Mouse (Mus musculus): ENCODE measurements around the gene Kat6b. TPM values are rescaled to one million over a fixed set of nuclear protein-coding genes. Genes with fewer than 3 reads are reported as not detected.
A peak's percentile ranks its signal among the peaks of the same experiment; 100 is the strongest.

Gene Kat6b
- polyA plus RNA-seq, 1 experiment from 2014 or later = 12.0 TPM

DNA sequence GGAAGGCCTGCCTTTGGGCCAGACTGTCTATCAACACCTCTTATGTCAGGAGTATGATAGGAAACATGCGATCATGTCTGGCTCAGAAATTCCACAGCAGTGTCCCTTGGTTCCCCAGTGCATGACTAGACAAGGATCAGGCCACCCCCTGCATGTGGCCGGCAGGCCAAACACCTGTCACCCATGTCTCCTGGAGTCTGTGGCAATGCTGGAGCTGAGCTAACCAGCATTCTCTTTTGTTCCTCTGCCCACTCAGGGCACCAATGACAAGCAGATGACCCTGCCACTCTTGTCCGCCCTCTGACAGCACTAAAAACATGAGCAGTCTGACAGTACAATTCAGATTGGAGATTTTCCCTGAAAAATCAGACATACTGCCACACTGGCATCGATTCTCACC lies 202.6 kb downstream of the Kat6b start:
- Histone ChIP-seq H3K27me3 (peaks cover 19% of the 10 kb centered on the region; the same call in 1 of the 2 replicates), H3K9ac (no peak overlapping the region), H3K4me3 (no peak overlapping the region), H3K4me1 (peaks cover 29% of the 10 kb centered on the region), H3K27ac (no peak overlapping the region), H3K4me2 (no peak overlapping the region), H3K36me3 (no peaks in the 10 kb centered on the region), H3K9me3 (no peaks in the 10 kb centered on the region)
- ATAC-seq (ENCODE audit: borderline replicate concordance, extremely low read depth, low FRiP score, low TSS enrichment) = no peak
- 79% methylated on average over 4 of the region's 4 CpGs for WGBS

DNA sequence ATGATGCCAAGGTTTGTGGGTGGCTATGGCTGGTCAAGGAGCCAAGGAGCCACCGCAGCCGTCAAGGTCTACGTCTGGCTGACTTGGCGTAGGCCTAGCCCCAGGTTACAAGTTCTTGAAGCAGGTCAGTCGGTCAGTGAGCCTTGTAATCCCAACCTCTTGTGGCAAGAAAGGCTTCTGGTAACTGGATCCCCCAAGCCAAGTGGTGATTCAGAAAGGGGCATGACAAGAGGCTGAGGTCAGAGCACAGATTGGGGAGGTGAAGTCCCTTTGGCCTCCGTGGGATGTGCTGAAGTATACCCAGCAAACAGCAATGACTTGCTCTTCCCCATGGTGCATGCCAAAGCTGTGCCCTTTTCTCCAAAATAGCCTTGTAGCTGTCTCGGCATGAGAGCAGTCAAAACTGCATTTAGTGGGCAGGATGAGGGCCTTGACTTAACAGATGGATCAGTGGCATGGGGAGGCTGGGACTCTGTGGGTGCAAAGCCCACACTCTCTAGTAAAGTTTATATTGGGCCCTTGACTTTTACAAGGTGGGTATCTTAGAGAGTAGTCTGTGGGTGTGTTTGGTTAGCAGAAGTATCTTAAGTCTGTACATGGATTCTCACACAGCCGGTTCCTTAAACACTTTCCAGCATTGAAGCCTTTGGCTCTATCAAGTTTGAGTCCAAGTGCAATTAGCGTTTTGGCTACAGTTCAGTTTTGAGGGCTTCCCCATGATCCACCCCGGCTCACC lies 204.3 kb downstream of the Kat6b start:
- Histone ChIP-seq H3K4me1 (peaks cover 19% of the 10 kb centered on the region), H3K9me3 (no peaks in the 10 kb centered on the region), H3K36me3 (no peaks in the 10 kb centered on the region), H3K9ac (no peak overlapping the region), H3K4me2 (no peak overlapping the region), H3K4me3 (no peak overlapping the region), H3K27ac (no peak overlapping the region), H3K27me3 (peaks cover 19% of the 10 kb centered on the region; the same call in 1 of the 2 replicates)
- 81% methylated on average over 10 of the region's 10 CpGs for WGBS
- ATAC-seq (ENCODE audit: borderline replicate concordance, extremely low read depth, low FRiP score, low TSS enrichment) = no peak

DNA sequence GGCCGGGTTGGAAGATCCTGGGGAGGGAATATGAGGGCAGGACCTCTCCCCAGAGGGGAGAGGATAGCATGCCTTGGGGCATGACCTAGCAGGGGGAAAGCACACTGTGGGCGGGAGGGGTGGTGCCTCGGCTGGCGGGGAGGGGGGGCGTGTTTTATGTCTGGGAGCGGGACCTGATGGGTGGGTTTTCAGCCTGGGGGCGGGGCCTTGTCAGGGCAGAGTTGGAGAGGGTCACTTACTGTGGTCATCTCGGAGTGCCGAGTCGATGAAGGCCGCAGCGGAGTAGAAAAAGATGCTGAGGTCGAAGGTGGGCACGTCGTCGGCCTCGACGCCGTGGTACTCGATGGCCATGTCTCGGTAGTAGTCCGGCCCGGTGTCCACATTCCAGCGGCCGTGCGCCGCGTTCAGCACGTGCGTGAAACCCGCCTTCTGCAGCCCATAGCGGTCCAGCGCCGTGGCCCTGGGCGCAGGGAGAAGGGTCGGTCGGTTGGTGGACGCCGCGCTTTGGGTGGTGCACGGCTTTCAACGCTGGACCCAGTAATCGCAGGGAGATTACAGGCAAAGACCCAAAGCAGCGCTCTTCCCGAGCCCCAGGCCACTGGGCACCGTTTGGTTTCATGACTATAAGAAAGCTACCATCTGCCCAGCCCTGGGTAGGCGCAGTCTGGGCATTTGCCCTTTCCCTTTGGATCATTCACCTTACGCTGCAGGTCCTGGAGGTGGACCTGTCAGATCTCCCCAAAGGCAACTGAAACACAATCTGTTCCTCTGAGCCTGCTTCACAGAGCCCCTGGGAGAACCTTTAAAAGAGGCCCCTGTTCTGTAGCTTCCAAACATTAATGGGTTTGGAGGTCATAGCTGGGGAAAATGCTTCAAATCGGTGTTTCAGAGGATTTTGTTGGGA lies 205.4 kb downstream of the Kat6b start:
- H3K4me1 ChIP-seq = peaks cover 19% of the 10 kb centered on the region
- no peak; the same call in 1 of the 2 replicates for ATAC-seq (ENCODE audit: borderline replicate concordance, extremely low read depth, low FRiP score, low TSS enrichment)
- H3K4me2 ChIP-seq = peak overlapping the region; percentile 72
- no peak overlapping the region for H3K27ac ChIP-seq
- H3K27me3 ChIP-seq = peaks cover 19% of the 10 kb centered on the region; the same call in 1 of the 2 replicates
- peak overlapping the region; percentile 19; the same call in 1 of the 2 replicates for H3K9ac ChIP-seq
- no peaks in the 10 kb centered on the region for H3K36me3 ChIP-seq
- 10% methylated on average over 49 of the region's 49 CpGs for WGBS
- no peaks in the 10 kb centered on the region for H3K9me3 ChIP-seq
- H3K4me3 ChIP-seq = peak overlapping the region; percentile 36

DNA sequence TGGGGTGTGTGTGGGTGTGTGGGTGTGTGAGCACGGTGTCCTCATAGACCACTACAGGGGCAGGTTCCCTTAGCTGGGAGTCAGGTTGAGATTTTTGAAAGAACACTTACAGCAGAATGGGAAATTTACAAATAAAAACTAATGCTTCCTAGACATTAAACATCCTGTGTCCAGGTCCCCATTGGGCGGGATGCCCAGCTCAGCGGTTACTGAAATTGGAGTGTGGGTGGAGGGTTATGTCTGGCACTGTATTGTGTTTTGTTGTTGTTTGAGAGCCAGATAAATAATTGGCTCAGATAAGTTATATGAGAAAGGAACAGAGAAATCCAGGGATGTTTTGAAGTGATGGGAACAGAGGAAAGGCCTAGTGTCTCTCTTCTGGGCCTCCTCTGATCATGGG lies 209.8 kb downstream of the Kat6b start:
- ATAC-seq (ENCODE audit: borderline replicate concordance, extremely low read depth, low FRiP score, low TSS enrichment) = no peak
- Histone ChIP-seq H3K9me3 (no peaks in the 10 kb centered on the region), H3K27ac (no peak overlapping the region), H3K4me3 (no peak overlapping the region), H3K4me1 (peaks cover 9% of the 10 kb centered on the region), H3K4me2 (no peak overlapping the region), H3K9ac (no peak overlapping the region), H3K36me3 (no peaks in the 10 kb centered on the region), H3K27me3 (peaks cover 13% of the 10 kb centered on the region; the same call in 1 of the 2 replicates)
- 68% methylated on average over 3 of the region's 3 CpGs for WGBS

DNA sequence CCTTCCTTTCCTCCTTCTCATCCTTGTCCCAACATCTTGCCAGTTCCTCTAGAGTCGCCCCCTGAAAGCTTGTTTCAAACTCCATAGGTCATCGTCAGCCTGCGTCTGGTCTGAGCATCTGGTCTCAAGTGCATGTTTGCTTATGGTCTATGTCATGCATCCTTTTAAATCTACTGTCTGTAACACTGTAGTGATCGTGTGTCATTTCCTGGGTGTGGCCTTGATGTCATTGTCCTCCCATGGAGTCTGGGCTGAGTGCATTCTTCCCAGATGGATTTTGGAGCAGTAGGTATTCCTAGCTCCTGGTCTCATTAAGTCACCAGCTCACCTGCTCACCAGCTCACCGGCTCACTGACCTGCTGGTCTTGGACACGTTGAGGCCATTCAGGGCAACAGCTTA lies 213.8 kb downstream of the Kat6b start:
- H3K9me3 ChIP-seq = no peaks in the 10 kb centered on the region
- WGBS = 58% methylated on average over 6 of the region's 6 CpGs
- ATAC-seq (ENCODE audit: borderline replicate concordance, extremely low read depth, low FRiP score, low TSS enrichment) = no peak

DNA sequence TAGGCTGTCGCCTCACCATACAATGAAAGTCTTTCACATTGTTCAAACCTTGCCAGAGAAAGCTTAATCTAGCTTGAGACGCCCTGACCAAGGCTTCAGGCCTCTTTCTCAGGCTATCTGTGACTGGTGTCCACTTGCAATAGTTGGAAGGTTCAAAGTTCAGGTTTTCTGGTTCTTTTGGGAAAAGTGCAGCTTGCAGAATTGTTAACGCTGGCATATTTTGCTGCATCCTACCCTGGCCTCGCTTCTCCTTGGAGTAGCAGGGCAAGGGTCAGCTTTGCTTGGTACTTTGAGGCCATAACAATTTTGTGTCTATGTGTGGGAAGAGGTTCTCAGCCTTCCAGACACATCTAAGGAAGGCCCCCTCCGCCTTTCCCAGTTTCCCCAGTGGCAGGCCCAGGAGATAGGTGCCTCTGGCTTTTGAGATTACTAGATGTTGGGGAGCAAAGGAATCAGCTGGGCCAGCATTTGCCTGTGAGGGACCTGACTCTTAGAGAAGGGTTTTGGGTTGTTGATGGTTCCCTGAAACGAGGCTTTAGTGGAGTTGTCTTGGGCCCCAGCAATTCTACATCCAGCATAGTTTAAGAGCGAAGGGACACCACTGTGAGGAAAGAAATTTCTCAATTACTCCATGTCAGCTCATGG lies 215.1 kb downstream of the Kat6b start:
- no peak overlapping the region for H3K9ac ChIP-seq
- H3K4me2 ChIP-seq = no peak overlapping the region
- no peak overlapping the region for H3K4me3 ChIP-seq
- no peaks in the 10 kb centered on the region for H3K9me3 ChIP-seq
- 79% methylated on average over 7 of the region's 7 CpGs for WGBS
- H3K36me3 ChIP-seq = no peaks in the 10 kb centered on the region
- H3K4me1 ChIP-seq = no peaks in the 10 kb centered on the region
- H3K27ac ChIP-seq = no peak overlapping the region
- ATAC-seq (ENCODE audit: borderline replicate concordance, extremely low read depth, low FRiP score, low TSS enrichment) = no peak
- no peaks in the 10 kb centered on the region for H3K27me3 ChIP-seq

More for the DNA sequence above, 213.8 kb downstream of the Kat6b start:
- Histone ChIP-seq H3K4me2 (no peak overlapping the region), H3K27ac (no peak overlapping the region), H3K36me3 (no peaks in the 10 kb centered on the region), H3K4me3 (no peak overlapping the region), H3K27me3 (no peaks in the 10 kb centered on the region), H3K4me1 (no peaks in the 10 kb centered on the region), H3K9ac (no peak overlapping the region)

DNA sequence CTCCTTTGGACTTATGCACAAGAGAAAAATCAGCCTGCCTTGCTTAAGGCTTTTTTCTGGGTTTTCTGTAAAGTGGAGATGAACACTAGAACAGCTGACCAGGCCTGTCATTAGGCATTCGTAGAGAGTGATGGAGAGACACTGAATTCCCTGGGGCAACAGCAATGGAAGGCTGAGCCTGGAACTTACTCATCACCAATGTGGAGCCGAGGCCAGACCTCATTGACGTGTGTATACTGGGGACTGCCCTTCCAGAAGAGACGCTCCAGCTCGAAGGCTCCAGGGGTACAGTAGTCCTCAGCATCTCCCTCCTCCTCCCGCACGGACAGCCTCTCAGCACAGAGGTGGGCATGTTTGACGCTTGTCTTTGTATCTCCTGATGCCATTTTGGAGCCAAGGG lies 221.5 kb downstream of the Kat6b start:
- no peak for ATAC-seq (ENCODE audit: borderline replicate concordance, extremely low read depth, low FRiP score, low TSS enrichment)
- no peaks in the 10 kb centered on the region for H3K36me3 ChIP-seq
- H3K4me2 ChIP-seq = no peak overlapping the region
- H3K9ac ChIP-seq = no peak overlapping the region
- H3K9me3 ChIP-seq = no peaks in the 10 kb centered on the region
- no peak overlapping the region for H3K4me3 ChIP-seq
- no peaks in the 10 kb centered on the region for H3K27me3 ChIP-seq
- no peak overlapping the region; the same call in 1 of the 2 replicates for H3K27ac ChIP-seq
- 76% methylated on average over 8 of the region's 8 CpGs for WGBS
- H3K4me1 ChIP-seq = peaks cover 21% of the 10 kb centered on the region

DNA sequence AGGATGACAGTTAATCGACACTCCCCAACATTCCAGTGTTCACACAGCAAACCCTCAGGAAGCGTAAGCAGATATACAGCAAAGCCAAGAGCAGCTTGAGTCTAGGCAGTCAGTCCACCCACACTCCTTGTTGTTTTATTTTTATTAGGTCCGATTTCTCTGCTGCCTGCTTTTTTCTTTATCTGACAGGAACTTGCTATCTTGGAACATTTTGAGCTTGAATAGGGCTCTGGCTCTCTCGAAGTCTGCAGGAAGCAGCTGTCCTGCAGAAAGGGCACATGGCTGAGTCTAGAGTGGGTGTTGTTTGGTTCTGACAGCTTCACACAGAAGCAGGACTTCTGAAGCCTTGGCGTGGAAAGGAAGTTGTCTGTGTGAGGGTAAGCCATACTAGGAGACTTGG lies 222.0 kb downstream of the Kat6b start:
- no peaks in the 10 kb centered on the region for H3K9me3 ChIP-seq
- no peak overlapping the region for H3K4me2 ChIP-seq
- 28% methylated on average over 5 of the region's 5 CpGs for WGBS
- no peaks in the 10 kb centered on the region for H3K27me3 ChIP-seq
- H3K4me3 ChIP-seq = no peak overlapping the region
- no peak overlapping the region; the same call in none of the 2 replicates for H3K27ac ChIP-seq
- ATAC-seq (ENCODE audit: borderline replicate concordance, extremely low read depth, low FRiP score, low TSS enrichment) = peak; percentile 27; the same call in 1 of the 2 replicates
- H3K36me3 ChIP-seq = no peaks in the 10 kb centered on the region
- H3K9ac ChIP-seq = no peak overlapping the region
- H3K4me1 ChIP-seq = peaks cover 25% of the 10 kb centered on the region

DNA sequence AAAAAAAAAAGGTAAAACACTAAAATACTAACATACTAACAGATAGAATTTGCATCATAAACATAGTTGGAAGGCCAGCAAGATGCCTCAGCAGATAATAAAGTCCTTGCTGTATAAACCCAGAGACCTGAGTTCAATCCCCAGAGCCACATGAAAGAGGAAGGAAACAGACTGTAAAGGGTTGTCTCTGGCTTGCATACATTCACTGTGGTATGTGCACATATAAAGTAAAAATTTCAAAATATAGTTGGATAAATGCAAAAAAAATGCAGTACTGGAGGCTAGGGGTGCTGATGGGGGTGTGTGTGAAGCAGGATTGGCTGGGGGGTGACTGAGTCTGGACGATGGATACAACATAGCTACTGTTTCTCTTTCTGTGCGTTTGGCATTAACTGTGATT lies 224.2 kb downstream of the Kat6b start:
- Histone ChIP-seq H3K9me3 (no peaks in the 10 kb centered on the region), H3K27me3 (no peaks in the 10 kb centered on the region), H3K36me3 (no peaks in the 10 kb centered on the region), H3K27ac (no peak overlapping the region), H3K4me3 (no peak overlapping the region), H3K4me2 (no peak overlapping the region), H3K4me1 (peaks cover 25% of the 10 kb centered on the region), H3K9ac (no peak overlapping the region)
- ATAC-seq (ENCODE audit: borderline replicate concordance, extremely low read depth, low FRiP score, low TSS enrichment) = no peak
- WGBS = 75% methylated on average over 2 of the region's 2 CpGs

DNA sequence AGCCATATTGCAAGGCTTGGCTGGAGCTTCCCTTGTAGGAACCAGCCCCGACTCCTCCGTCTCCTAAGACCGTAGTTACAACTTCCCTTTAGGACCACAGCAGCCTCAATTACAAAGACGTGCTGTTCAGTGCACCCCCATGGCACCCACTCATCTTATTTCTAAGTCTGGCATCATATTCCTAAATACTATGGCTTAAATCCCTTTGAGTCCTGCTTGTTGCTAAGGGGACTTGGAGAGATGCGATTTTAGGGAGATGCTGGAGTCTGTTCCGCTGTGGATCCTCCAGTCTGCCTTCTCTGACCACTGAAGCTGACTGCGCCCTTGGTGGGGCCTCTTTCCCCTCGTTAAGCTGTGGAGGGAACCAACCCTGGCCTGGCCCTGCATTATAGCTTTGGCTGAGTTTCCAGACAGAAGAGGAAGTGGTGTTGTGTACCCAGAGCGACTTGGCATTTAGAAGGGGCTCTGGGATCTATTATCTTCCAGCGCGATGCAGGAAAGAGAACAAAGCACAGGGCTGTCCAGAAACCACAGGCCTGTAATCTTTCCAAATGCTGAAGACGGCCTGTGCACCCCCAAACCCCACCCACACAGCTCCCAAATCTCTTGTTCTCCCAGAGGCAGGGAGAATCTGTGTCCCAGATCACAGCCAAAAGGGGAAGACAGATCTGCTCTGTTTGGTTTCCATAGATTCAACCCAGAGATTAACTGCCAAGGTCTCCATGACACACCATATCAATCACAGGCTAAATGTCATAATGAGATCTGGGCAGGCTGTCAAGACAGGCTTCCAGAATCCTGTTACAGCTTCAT lies 225.7 kb downstream of the Kat6b start:
- H3K9ac ChIP-seq = no peak overlapping the region
- H3K4me3 ChIP-seq = no peak overlapping the region
- H3K27me3 ChIP-seq = no peaks in the 10 kb centered on the region
- peak; percentile 85 for ATAC-seq (ENCODE audit: borderline replicate concordance, extremely low read depth, low FRiP score, low TSS enrichment)
- peak overlapping the region; percentile 84 for H3K27ac ChIP-seq
- 42% methylated on average over 12 of the region's 12 CpGs for WGBS
- no peaks in the 10 kb centered on the region for H3K9me3 ChIP-seq
- peaks cover 31% of the 10 kb centered on the region for H3K4me1 ChIP-seq
- H3K36me3 ChIP-seq = no peaks in the 10 kb centered on the region
- H3K4me2 ChIP-seq = no peak overlapping the region

DNA sequence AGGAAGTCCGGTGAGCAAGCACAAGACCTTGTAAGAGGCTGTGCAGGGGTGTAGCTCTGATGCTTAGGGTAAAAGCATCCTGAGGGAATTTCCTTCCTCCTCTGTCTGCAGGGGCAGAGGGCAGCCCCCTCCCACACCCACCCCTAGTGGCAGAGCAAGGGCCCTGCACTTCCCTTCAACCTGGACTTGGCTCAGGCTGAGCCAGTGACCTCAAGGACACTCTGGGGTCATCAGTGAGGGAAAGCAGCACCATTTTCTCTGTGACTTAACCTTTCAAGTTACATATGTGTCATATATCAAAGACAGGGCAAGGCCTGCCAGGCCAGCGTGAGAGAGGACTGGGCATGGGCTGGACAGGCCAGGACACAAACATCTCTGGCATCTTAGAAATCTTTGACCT lies 228.3 kb downstream of the Kat6b start:
- 69% methylated on average over 2 of the region's 2 CpGs for WGBS
- Histone ChIP-seq H3K36me3 (no peaks in the 10 kb centered on the region), H3K4me2 (no peak overlapping the region), H3K9me3 (no peaks in the 10 kb centered on the region), H3K4me1 (peaks cover 24% of the 10 kb centered on the region), H3K9ac (no peak overlapping the region), H3K27ac (no peak overlapping the region), H3K4me3 (no peak overlapping the region), H3K27me3 (peaks cover 4% of the 10 kb centered on the region; the same call in 1 of the 2 replicates)
- ATAC-seq (ENCODE audit: borderline replicate concordance, extremely low read depth, low FRiP score, low TSS enrichment) = no peak

All from lung, embryonic 15.5 days (tissue).